Mouse (Mus musculus): ENCODE measurements around the gene Parp16. TPM values are rescaled to one million over a fixed set of nuclear protein-coding genes. Genes with fewer than 3 reads are reported as not detected.
"Not testable (repeated sequence)": the region's sequence is repeated elsewhere in the genome, so short reads cannot be mapped to it uniquely, and the experiment has no call there.

The Parp16 gene
- polyA plus RNA-seq, 1 experiment from 2014 or later: 6.1 TPM

DNA sequence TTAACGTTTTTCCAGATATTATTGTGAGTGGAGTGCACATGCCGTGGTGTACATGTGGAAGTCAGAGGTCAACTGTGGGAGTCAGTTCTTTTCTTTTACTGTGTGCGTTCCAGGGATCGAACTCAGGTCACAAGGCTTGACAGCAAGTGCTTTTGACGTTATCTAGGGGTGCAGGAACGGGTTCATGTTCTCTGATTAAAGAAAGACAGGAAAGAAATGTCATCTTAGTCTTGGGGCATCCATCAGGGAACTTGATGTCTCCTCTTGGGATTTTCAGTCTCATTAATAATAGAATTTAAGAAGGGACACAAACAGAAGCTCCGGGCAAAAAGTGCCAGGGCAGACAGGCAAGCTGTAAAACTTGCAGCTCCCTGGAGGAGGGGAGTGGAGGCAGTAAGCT is 4.6 kb downstream of the Parp16 start:
- Histone ChIP-seq H3K4me2 (ENCODE audit: low read depth) (no peak overlapping the region), H3K4me3 (ENCODE audit: low read depth, low read length) (no peak overlapping the region), H3K36me3 (ENCODE audit: control insufficient read depth, insufficient read depth, low read length) (no peaks in the 10 kb centered on the region), H3K9me3 (ENCODE audit: control insufficient read depth, low read length) (no peaks in the 10 kb centered on the region), H3K27me3 (ENCODE audit: control insufficient read depth, insufficient read depth, low read length) (no peaks in the 10 kb centered on the region), H3K4me1 (ENCODE audit: control insufficient read depth, insufficient read depth, low read length) (peaks cover 10% of the 10 kb centered on the region), H3K9ac (ENCODE audit: low read length) (no peak overlapping the region), H3K27ac (ENCODE audit: low read depth, low read length) (no peak overlapping the region)
- ATAC-seq (ENCODE audit: insufficient read depth, low FRiP score, low TSS enrichment) (no peak), DNase-seq (ENCODE audit: low spot score) (no peak)
- WGBS: 62% methylated on average over 7 of the region's 7 CpGs

DNA sequence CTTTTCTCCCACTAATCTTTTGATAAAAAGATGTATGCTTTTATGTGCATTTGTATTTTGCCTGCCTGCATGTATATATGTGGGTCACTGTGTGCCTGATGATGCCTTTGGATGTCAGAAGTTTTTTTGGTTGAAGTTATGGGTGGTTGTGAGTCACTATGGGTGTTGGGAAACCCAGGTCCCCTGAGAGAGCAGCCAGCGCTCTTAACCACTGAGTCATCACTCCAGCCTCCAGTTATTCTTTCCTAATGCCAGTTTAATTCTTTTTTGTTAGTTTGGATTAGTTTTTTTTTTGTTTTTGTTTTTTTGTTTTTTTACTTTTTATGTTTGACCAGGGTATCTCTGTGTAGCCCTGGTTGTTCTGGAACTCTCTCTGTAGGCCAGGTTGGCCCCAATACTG is 5.5 kb downstream of the Parp16 start:
- ATAC-seq (ENCODE audit: insufficient read depth, low FRiP score, low TSS enrichment) (no peak), DNase-seq (ENCODE audit: low spot score) (no peak)
- Histone ChIP-seq H3K9me3 (ENCODE audit: control insufficient read depth, low read length) (no peaks in the 10 kb centered on the region), H3K27ac (ENCODE audit: low read depth, low read length) (no peak overlapping the region), H3K4me1 (ENCODE audit: control insufficient read depth, insufficient read depth, low read length) (peaks cover 1% of the 10 kb centered on the region), H3K4me3 (ENCODE audit: low read depth, low read length) (no peak overlapping the region), H3K36me3 (ENCODE audit: control insufficient read depth, insufficient read depth, low read length) (no peaks in the 10 kb centered on the region), H3K27me3 (ENCODE audit: control insufficient read depth, insufficient read depth, low read length) (no peaks in the 10 kb centered on the region), H3K9ac (ENCODE audit: low read length) (no peak overlapping the region), H3K4me2 (ENCODE audit: low read depth) (no peak overlapping the region)
- 81% methylated on average over 1 of the region's 1 CpGs for WGBS

GRCm38 (mm10) chr9:65201021-65201380 is 5.8 kb downstream of the Parp16 start:
- Histone ChIP-seq H3K4me3 (ENCODE audit: low read depth, low read length) (no peak overlapping the region), H3K36me3 (ENCODE audit: control insufficient read depth, insufficient read depth, low read length) (no peaks in the 10 kb centered on the region), H3K9me3 (ENCODE audit: control insufficient read depth, low read length) (no peaks in the 10 kb centered on the region), H3K4me2 (ENCODE audit: low read depth) (no peak overlapping the region), H3K27ac (ENCODE audit: low read depth, low read length) (no peak overlapping the region), H3K4me1 (ENCODE audit: control insufficient read depth, insufficient read depth, low read length) (no peaks in the 10 kb centered on the region), H3K27me3 (ENCODE audit: control insufficient read depth, insufficient read depth, low read length) (no peaks in the 10 kb centered on the region), H3K9ac (ENCODE audit: low read length) (no peak overlapping the region)
- WGBS: 46% methylated on average over 3 of the region's 3 CpGs
- DNase-seq (ENCODE audit: low spot score) (peak; percentile 36), ATAC-seq (ENCODE audit: insufficient read depth, low FRiP score, low TSS enrichment) (no peak)

- no peaks in the 10 kb centered on the region for H3K36me3 ChIP-seq (ENCODE audit: control insufficient read depth, insufficient read depth, low read length)
- H3K4me2 ChIP-seq (ENCODE audit: low read depth): peak overlapping the region; percentile 44
- peak overlapping the region; percentile 18 for H3K4me3 ChIP-seq (ENCODE audit: low read depth, low read length)
- ATAC-seq (ENCODE audit: insufficient read depth, low FRiP score, low TSS enrichment) (peak; percentile 91), DNase-seq (ENCODE audit: low spot score) (peak; percentile 83)
- H3K9me3 ChIP-seq (ENCODE audit: control insufficient read depth, low read length): no peaks in the 10 kb centered on the region
- under 1% methylated on average over 18 of the region's 18 CpGs for WGBS
- H3K9ac ChIP-seq (ENCODE audit: low read length): peak overlapping the region; percentile 20; the same call in 1 of the 2 replicates
- no peak overlapping the region for H3K27ac ChIP-seq (ENCODE audit: low read depth, low read length)
- H3K4me1 ChIP-seq (ENCODE audit: control insufficient read depth, insufficient read depth, low read length): no peaks in the 10 kb centered on the region
- no peaks in the 10 kb centered on the region for H3K27me3 ChIP-seq (ENCODE audit: control insufficient read depth, insufficient read depth, low read length)
Measured at GRCm38 (mm10) chr9:65201381-65202164, 6.4 kb downstream of the Parp16 start.

DNA sequence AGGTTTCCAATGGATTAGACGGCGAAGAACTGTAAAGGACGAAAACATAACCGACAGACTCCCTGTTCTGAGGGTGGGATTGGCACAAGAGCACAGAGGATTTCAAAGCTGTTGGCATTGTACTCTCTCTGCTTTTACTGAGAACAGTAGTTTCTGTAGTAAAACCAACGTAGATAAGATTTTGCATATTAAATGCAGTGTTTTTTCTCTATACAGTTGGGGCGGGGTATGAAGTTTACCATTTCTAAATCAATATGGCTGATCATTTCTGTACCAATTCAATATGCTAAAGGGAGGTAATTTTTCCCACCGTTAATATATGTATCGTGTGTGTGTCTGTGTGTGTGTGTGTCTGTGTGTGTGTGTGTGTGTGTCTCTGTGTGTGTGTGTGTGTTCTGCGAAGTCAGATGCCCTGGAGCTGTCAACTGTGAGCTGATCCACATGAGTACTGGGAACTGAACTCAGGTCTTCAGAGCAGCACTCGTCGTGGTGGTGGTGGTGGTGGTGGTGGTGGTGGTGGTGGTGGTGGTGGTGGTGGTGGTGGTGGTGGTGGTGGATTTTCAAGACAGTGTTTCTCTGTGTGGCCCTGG is 7.1 kb downstream of the Parp16 start:
- 31% methylated on average over 11 of the region's 11 CpGs for WGBS
- no peaks in the 10 kb centered on the region for H3K36me3 ChIP-seq (ENCODE audit: control insufficient read depth, insufficient read depth, low read length)
- no peaks in the 10 kb centered on the region for H3K4me1 ChIP-seq (ENCODE audit: control insufficient read depth, insufficient read depth, low read length)
- no peaks in the 10 kb centered on the region for H3K9me3 ChIP-seq (ENCODE audit: control insufficient read depth, low read length)
- no peaks in the 10 kb centered on the region for H3K27me3 ChIP-seq (ENCODE audit: control insufficient read depth, insufficient read depth, low read length)
- H3K9ac ChIP-seq (ENCODE audit: low read length): peak overlapping the region; percentile 20; the same call in 1 of the 2 replicates
- no peak for DNase-seq (ENCODE audit: low spot score)
- no peak overlapping the region for H3K27ac ChIP-seq (ENCODE audit: low read depth, low read length)
- ATAC-seq (ENCODE audit: insufficient read depth, low FRiP score, low TSS enrichment): no peak
- H3K4me2 ChIP-seq (ENCODE audit: low read depth): peak overlapping the region; percentile 44
- peak overlapping the region; percentile 18 for H3K4me3 ChIP-seq (ENCODE audit: low read depth, low read length)

GRCm38 (mm10) chr9:65205049-65205815 is 10.1 kb downstream of the Parp16 start:
- no peak overlapping the region for H3K27ac ChIP-seq (ENCODE audit: low read depth, low read length)
- H3K4me2 ChIP-seq (ENCODE audit: low read depth): no peak overlapping the region
- no peaks in the 10 kb centered on the region for H3K27me3 ChIP-seq (ENCODE audit: control insufficient read depth, insufficient read depth, low read length)
- ATAC-seq (ENCODE audit: insufficient read depth, low FRiP score, low TSS enrichment): no peak
- 58% methylated on average over 11 of the region's 11 CpGs for WGBS
- no peaks in the 10 kb centered on the region for H3K9me3 ChIP-seq (ENCODE audit: control insufficient read depth, low read length)
- H3K9ac ChIP-seq (ENCODE audit: low read length): no peak overlapping the region
- H3K4me3 ChIP-seq (ENCODE audit: low read depth, low read length): no peak overlapping the region
- no peak for DNase-seq (ENCODE audit: low spot score)
- no peaks in the 10 kb centered on the region for H3K4me1 ChIP-seq (ENCODE audit: control insufficient read depth, insufficient read depth, low read length)
- no peaks in the 10 kb centered on the region for H3K36me3 ChIP-seq (ENCODE audit: control insufficient read depth, insufficient read depth, low read length)

GRCm38 (mm10) chr9:65207041-65207815 is 12.1 kb downstream of the Parp16 start:
- DNase-seq (ENCODE audit: low spot score); H3K36me3 ChIP-seq (ENCODE audit: control insufficient read depth, insufficient read depth, low read length); H3K4me1 ChIP-seq (ENCODE audit: control insufficient read depth, insufficient read depth, low read length); ATAC-seq (ENCODE audit: insufficient read depth, low FRiP score, low TSS enrichment); H3K9ac ChIP-seq (ENCODE audit: low read length); H3K9me3 ChIP-seq (ENCODE audit: control insufficient read depth, low read length); H3K27me3 ChIP-seq (ENCODE audit: control insufficient read depth, insufficient read depth, low read length); H3K4me3 ChIP-seq (ENCODE audit: low read depth, low read length); H3K27ac ChIP-seq (ENCODE audit: low read depth, low read length); H3K4me2 ChIP-seq (ENCODE audit: low read depth): not testable (repeated sequence)
- 97% methylated on average over 8 of the region's 9 CpGs for WGBS

- 89% methylated on average over 32 of the region's 32 CpGs for WGBS
- Histone ChIP-seq H3K4me2 (ENCODE audit: low read depth) (no peak overlapping the region), H3K9me3 (ENCODE audit: control insufficient read depth, low read length) (no peaks in the 10 kb centered on the region), H3K4me3 (ENCODE audit: low read depth, low read length) (no peak overlapping the region), H3K36me3 (ENCODE audit: control insufficient read depth, insufficient read depth, low read length) (no peaks in the 10 kb centered on the region), H3K27ac (ENCODE audit: low read depth, low read length) (no peak overlapping the region), H3K9ac (ENCODE audit: low read length) (no peak overlapping the region), H3K27me3 (ENCODE audit: control insufficient read depth, insufficient read depth, low read length) (no peaks in the 10 kb centered on the region), H3K4me1 (ENCODE audit: control insufficient read depth, insufficient read depth, low read length) (no peaks in the 10 kb centered on the region)
- DNase-seq (ENCODE audit: low spot score): no peak
- ATAC-seq (ENCODE audit: insufficient read depth, low FRiP score, low TSS enrichment): no peak
Measured at GRCm38 (mm10) chr9:65208293-65209179, 13.4 kb downstream of the Parp16 start.
